Mouse (Mus musculus): ENCODE measurements at regions not wholly inside any gene's neighbourhood (a gene's known extent, or its start where the extent isn't known, plus 50 kb on each side); places are given as distances from the start of the nearest gene placed in this dataset.
A peak's percentile ranks its signal among the peaks of the same experiment; 100 is the strongest.

DNA sequence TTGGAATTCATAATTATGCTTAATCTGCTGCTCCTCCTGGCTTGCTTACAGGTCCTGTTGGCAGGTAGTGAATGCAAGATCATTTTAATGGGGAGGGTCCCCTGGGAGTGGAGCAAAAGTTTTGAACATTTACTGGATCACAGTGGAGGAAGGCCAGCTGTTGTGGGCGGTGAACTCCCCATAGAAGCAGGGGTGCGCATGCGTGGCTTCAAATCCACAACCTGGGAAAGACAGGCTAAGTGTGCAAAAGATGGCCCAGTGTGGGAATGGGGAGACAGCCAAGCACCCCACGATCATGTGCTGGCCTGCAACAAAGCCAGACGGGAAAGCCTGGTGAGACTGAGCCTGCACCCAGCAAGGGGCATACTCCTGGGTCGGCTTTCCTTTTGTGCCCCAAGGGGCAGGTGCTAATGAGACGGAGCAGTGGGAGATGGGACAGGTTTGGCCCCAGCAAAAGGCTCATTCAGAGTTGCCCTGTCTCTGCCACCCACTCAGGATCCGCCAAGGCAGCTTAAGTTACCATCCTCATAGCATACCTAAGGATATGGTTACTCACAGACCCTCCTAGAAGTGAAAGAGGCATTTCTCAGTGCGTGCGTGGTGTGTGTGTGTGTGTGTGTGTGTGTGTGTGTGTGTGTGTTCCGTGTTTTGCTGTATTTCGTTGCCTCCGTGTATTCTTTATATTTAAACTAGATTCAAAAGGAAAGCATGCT, 412.3 kb downstream of the Epha4 start:
- no peak for DNase-seq (ENCODE audit: extremely low spot score, low read depth, low spot score)

GRCm38 (mm10) chr1:77109861-77110785, 404.8 kb downstream of the Epha4 start:
- DNase-seq (ENCODE audit: extremely low spot score, low read depth, low spot score): no peak

DNA sequence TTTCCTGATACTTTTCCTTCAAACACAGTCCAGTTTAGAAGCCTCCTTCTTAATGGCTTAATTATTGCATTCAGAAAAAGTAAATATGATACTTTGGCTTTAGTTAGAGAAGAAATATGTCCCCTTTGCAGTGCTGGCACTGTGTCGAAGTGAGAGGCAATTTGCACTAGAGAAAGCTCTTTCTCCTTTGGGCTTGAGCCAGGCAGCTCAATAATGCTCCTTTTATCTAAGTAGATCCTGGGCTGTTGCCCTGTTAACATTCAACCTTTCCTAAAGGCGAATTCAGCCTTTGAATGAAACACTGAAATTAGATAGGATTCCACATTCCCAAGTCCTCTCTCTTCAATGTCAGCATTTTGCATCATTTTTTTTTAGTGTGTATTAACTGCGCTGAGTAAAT, 386.5 kb downstream of the Epha4 start:
- DNase-seq (ENCODE audit: extremely low spot score, low read depth, low spot score): no peak

- DNase-seq (ENCODE audit: extremely low spot score, low read depth, low spot score): no peak
Measured at GRCm38 (mm10) chr1:77137663-77138062, 377.2 kb downstream of the Epha4 start.

DNA sequence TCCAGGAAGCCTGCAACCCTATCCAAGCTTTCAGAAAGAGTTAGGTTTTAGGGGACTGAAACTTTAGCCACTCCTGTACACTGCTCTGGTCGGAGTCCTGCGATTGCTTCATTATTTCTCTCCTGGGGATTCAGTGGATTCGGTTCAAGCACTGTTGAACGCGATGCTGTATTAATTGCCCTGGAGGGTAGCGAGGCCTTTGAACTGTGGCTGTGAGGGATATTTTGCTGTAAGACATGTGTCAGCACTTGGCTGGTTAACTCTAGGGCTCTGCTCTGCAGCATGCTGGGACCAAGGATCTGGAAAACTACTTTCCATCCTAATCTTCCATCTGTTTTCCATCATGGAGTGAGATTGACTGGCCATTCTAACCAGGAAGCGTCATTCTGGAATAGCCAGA, 374.0 kb downstream of the Epha4 start:
- peak; percentile 76 for DNase-seq (ENCODE audit: extremely low spot score, low read depth, low spot score)

DNA sequence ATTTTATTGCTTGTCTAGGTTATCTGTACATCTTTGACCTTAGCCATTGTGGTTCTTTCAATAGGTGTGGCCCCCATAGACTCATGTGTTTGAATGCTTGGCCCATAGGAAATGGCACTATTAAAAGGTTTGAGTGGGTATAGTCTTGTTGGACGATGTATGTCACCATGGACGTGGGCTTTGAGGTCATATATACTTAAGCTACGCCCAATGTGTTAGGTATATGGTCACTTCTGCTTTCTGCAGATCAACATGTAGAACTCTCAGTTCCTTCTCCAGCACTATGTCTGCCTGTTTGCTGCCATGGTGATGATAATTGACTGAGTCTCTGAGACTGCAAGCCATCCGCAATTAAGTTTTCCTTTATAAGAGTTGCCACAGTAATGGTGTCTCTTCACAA, 366.8 kb downstream of the Epha4 start:
- DNase-seq (ENCODE audit: extremely low spot score, low read depth, low spot score): no peak

- no peak for DNase-seq (ENCODE audit: extremely low spot score, low read depth, low spot score)
Measured at GRCm38 (mm10) chr1:77168316-77168715, 346.6 kb downstream of the Epha4 start.

DNA sequence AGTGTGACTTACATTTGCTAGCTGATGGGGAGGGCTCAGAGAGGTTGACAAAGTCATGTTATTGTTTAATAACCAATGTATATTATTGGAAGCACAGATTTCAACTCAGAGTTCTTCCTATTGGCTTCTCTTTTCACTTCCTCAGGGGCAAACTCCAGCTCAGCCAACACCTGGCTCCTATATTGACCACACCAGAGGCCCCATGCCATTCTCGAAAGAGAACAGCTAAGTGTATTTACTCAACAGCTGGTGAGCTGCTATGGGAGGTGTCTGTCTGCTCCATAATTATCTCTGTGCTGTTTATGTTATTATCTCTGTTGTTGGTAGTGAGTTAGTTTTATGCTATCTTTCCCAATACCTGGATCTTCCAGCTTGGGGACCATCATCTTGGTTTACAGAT, 342.4 kb downstream of the Epha4 start:
- DNase-seq (ENCODE audit: extremely low spot score, low read depth, low spot score): no peak

DNA sequence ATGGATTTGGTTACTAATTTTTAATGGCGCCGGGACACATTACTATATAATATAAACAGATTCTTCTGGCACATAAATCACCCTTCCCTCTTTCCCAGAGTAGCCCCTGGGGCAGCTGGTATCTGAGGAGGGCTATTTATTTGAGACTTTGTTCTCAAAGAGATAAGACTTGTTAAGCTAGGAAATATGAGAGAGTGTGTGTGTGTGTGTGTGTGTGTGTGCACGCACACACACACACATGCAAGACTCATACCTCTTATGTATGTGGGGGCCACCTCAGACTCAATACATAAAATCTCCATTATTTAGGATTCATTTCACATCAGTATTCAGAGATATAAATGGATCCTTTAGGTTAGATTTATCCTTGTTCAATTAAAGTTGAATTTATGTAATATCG, 340.1 kb downstream of the Epha4 start:
- DNase-seq (ENCODE audit: extremely low spot score, low read depth, low spot score): no peak

DNA sequence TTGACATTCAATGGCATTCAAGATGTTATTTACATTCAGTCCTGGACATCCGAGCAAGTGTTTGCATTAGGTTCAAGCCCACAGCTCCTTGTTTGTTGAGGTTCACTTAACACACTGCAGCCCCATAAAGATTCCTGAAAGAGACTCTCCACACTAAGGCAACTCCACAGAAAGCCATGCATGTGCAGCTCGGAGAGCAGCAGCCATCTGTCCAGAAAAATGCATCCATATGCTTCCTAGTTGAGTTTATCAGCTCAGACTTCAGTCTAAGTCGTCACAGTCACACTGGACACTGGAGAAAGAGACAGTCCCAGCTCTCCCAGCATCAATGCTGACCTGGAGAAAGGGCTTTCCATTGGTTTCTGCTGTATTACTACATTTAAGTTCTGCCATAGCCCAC, 339.7 kb downstream of the Epha4 start:
- no peak for DNase-seq (ENCODE audit: extremely low spot score, low read depth, low spot score)

- DNase-seq (ENCODE audit: extremely low spot score, low read depth, low spot score): no peak
Measured at GRCm38 (mm10) chr1:77176516-77176915, 338.4 kb downstream of the Epha4 start.

DNA sequence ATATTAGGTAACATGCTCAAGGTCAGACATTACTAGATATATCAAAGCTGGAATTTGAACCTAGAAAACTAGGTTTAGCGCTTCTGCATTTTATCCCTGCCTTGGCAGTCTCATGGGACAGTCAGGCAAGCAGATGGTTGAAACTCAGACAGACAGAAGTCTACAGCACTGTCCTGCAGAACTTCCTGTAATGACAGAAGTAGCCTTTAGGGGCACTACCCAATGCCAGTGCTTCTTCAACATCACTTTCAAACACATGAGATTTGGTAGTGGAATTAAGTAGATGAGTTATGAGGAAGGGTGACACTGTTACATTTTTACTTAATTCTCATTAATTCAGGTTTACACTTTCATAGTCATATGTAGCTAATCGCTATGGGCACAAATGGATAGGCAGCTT, 330.9 kb downstream of the Epha4 start:
- no peak for DNase-seq (ENCODE audit: extremely low spot score, low read depth, low spot score)

DNA sequence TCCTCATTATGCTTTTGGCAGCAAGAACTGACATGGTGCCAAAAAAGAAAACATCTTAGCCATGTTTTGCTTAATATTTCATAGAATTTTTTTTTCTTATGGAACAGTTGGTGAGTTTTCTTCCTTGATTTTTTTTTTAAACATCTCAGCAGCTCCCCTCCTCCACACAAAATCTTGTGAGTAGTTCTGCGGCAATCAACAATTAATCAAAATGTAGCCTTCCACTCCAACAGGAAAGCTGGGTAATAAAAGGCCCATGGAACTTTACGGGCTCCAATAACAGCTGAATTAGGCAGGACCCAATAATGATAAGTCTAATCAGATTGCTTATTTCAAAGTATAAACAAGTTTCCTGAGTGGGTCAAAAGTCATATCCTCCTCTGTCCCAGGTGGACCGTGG, 324.7 kb downstream of the Epha4 start:
- no peak for DNase-seq (ENCODE audit: extremely low spot score, low read depth, low spot score)

DNA sequence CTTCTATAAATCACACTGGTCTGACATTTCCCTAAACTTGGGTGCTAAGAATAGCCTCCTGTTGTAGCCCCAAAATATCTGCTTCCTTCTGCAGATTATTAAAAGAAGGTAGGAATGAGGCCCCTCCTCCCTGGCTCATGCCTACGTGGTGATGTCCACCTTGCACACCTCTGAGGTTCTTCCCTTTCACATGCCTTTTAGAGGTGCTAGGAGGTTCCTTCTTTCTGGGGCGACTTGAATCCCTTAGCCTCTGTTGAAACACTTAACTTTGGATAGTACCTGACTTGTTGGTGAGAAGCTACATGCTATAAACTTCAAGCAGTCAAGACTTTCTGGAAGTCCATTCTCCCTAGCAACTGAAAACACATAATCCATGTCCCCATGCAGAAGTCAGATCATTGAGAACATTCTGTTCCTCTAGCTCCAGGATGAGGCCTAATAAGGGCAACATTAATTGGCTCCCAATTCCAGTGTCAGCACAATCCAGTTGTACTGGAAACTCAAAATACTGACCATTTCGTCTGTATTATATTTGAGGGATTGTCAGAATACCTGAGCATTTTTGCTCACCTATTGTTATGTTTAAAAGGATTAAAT, 313.5 kb downstream of the Epha4 start:
- no peak for DNase-seq (ENCODE audit: extremely low spot score, low read depth, low spot score)

DNA sequence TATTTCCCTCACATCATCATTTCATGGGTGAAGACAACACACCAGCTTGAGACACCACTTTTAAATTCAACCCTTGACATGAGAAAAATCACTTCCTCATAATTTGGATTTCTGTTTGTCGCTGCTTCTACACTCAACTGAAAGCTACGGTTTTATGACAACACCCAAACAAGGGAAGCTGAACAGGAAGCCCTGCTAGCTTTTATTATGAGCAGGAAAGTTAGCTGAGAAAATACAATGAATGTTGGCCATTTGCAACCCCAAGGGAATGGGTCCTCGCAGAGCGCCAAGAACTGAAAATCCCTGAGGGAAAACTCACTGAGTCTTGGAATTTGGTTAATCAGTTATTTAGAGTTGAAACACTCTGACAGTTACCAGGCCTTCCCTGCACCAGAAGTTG, 311.9 kb downstream of the Epha4 start:
- no peak for DNase-seq (ENCODE audit: extremely low spot score, low read depth, low spot score)

DNA sequence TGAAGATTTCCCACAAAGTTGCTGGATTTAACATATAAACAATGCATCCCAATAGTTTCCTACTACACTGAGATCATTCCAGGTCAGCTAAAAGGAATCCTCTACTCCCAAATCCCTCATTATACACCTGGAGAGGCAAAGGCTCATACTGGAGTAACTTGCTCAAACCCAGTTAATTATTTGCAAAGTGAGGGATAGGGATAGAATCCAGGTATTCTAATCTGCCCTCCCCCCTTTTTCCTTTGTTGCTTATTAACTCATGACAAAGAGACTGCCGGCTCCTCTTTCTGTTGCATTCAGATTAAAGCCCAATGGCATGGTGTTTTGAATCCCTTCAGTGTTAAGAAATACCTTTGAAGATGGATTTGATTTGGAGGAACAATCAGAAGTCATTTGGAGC, 308.4 kb downstream of the Epha4 start:
- DNase-seq (ENCODE audit: extremely low spot score, low read depth, low spot score): no peak

- DNase-seq (ENCODE audit: extremely low spot score, low read depth, low spot score): no peak
Measured at GRCm38 (mm10) chr1:77209395-77209794, 305.5 kb downstream of the Epha4 start.

DNA sequence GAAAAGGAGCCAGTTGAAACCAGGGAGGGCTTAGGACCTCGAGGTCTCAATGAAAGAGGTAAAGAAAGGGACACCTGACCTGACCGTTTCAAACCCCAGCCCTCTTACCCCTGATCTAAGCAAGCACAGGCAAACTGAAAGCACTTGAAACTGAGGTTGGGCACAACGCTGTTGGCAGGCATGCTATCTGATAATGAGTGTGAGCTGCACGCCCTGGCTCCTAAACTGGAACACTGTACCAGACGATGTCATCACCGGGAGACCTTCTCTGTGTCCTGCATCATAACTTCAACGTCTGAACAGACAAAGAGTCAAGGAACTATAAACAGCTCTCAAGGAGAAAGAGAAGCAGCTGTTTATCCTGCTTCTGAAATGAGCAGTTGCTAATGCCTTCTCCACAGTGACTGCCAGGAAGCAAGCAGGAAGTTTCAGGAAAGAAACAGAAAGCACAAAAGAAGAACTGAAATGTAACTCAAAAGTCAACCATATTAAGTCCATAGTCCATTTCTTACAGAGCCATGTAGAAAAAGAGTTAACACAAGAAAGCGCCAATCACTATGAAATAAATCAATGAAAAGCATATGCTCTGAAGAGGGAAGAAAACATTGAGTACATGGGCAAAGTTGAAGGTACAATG, 301.3 kb downstream of the Epha4 start:
- no peak for DNase-seq (ENCODE audit: extremely low spot score, low read depth, low spot score)

DNA sequence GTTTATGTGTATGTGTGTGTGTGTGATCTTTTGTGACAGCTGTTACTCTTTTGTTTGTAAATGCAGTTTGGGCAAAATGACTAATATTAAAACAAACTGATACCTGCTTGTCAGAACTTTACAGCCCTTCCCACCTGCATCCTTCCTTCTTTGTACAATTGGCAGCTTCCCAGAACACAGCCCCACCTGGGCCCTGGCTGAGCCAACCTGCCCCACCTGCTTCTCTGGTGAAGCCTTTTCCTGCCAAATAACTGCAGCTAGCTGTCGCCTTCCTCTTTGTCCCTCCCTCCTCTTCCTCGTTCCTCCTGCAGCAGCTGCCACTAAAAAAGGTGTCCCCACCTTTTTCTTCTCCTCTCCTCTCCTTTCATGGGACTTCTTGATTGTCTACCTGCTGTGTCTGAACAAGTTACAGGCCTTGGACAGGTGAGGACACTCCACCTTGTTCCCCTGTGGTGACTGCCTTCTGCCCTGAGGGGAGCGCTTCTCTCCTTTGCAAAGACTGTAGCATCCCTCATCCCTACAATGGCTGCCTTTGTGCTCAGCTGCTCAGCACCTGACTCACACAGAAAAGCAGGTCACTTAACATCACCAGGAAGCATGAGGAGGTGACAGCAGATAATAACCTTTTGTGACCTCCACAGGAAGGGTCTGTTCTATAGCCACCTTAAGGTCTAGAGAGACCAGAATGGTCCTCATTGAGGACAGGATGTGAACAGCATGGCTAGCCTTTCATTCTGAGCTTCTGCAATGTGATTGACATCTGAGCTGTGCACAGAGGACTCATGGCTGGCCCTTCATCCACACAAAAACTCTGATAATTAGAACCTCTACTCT, 295.2 kb downstream of the Epha4 start:
- no peak for DNase-seq (ENCODE audit: extremely low spot score, low read depth, low spot score)

- no peak for DNase-seq (ENCODE audit: extremely low spot score, low read depth, low spot score)
Measured at GRCm38 (mm10) chr1:77220322-77220590, 294.6 kb downstream of the Epha4 start.

- no peak for DNase-seq (ENCODE audit: extremely low spot score, low read depth, low spot score)
Measured at GRCm38 (mm10) chr1:77220783-77221182, 294.1 kb downstream of the Epha4 start.
